Mouse (Mus musculus) heart, postnatal 0 days (tissue): ENCODE measurements around the gene Pheta1. TPM values are rescaled to one million over a fixed set of nuclear protein-coding genes. Genes with fewer than 3 reads are reported as not detected.

Source experiments
- ATAC-seq: fragments of 200-750 bp; cut with Nextera tagmentation; 2 replicates; pipeline ENCODE4 v1.8.0; 2017; ENCODE audit warnings: low read depth, moderate number of reproducible peaks, moderate library complexity; ENCODE audit not compliant: insufficient read depth
- DNase-seq: peaks from one replicate; pipeline ENCODE4 v3.0.0-alpha.2; 2016; ENCODE audit warnings: low spot score
- H3K27ac ChIP-seq: fragments of 300-500 bp; sonication (generic); 2 replicates; pipeline ENCODE4 v1.5.1; 2014; ENCODE audit warnings: low read depth, mild to moderate bottlenecking
- H3K27me3 ChIP-seq: fragments of 300-500 bp; sonication (generic); 2 replicates; pipeline ENCODE4 v1.6.1; 2014; ENCODE audit warnings: low read length, mixed read lengths; ENCODE audit not compliant: control insufficient read depth, insufficient read depth
- H3K36me3 ChIP-seq: fragments of 300-500 bp; sonication (generic); replicated peaks from 2 replicates; pipeline ENCODE4 v1.6.1; 2014; ENCODE audit warnings: low read length, mixed read lengths; ENCODE audit not compliant: control insufficient read depth, insufficient read depth
- H3K4me1 ChIP-seq: fragments of 300-500 bp; sonication (generic); 2 replicates; pipeline ENCODE4 v1.6.1; 2014; ENCODE audit warnings: antibody characterized with exemption; ENCODE audit not compliant: control insufficient read depth, insufficient read depth
- H3K4me2 ChIP-seq: fragments of 300-500 bp; sonication (generic); 2 replicates; pipeline ENCODE4 v1.6.1; 2014; ENCODE audit warnings: low read depth, mild to moderate bottlenecking, low read length, moderate library complexity
- H3K4me3 ChIP-seq: fragments of 300-500 bp; sonication (generic); 2 replicates; pipeline ENCODE4 v1.5.1; 2014; ENCODE audit warnings: low read depth, low read length
- H3K9ac ChIP-seq: fragments of 300-500 bp; sonication (generic); replicated peaks from 2 replicates; pipeline ENCODE4 v1.6.1; 2014; ENCODE audit warnings: low read depth, low read length, mixed read lengths
- H3K9me3 ChIP-seq: fragments of 300-500 bp; sonication (generic); replicated peaks from 2 replicates; pipeline ENCODE4 v1.6.1; 2016; ENCODE audit warnings: low read length; ENCODE audit not compliant: control insufficient read depth
- CTCF ChIP-seq: IDR thresholded peaks from 2 replicates; pipeline ENCODE4 v1.5.1; 2016; ENCODE audit warnings: antibody characterized with exemption, control low read depth, low read depth
- EP300 ChIP-seq: IDR thresholded peaks from 2 replicates; pipeline ENCODE4 v1.6.1; 2016; ENCODE audit warnings: antibody characterized with exemption, low read depth
- WGBS: fragments of 180-500 bp; shearing (Covaris S2); extraction: QIAGEN DNeasy Blood & Tissue Kit; methylation state at CpG from one replicate; pipeline ENCODE4 v1.1.7; 2014; 5-methylcytosine and 5-hydroxymethylcytosine counted together
- polyA plus RNA-seq: library from polyadenylated mRNA; unstranded; fragments of >200 nt; fragmentation: Nextera tagmentation; extraction: Ambion mirVana; gene quantifications from 2 replicates; pipeline ENCODE4 v1.2.1, GENCODE M21; 2015
- total RNA-seq: library from RNA; depleted of rRNA; stranded (reverse); fragments of >200 nt; gene quantifications from 2 replicates; pipeline ENCODE4 v1.2.3, GENCODE M21; 2014; ENCODE audit warnings: low replicate concordance

The Pheta1 gene
- total and polyA plus RNA-seq, 2 experiments from 2014 or later, result 16.4 to 32.2 TPM

- no peak overlapping the region for H3K9ac ChIP-seq
- no peak for TF ChIP-seq EP300
- no peak for TF ChIP-seq CTCF
- ATAC-seq (no peak), DNase-seq (no peak)
- no peak overlapping the region for H3K4me2 ChIP-seq
- H3K27me3 ChIP-seq, result no peaks in the 10 kb centered on the region
- 86% methylated on average over 12 of the region's 12 CpGs for WGBS
- H3K36me3 ChIP-seq, result peaks cover 6% of the 10 kb centered on the region
- H3K9me3 ChIP-seq, result no peaks in the 10 kb centered on the region
- peaks cover 11% of the 10 kb centered on the region for H3K4me1 ChIP-seq
- H3K4me3 ChIP-seq, result no peak overlapping the region
- no peak overlapping the region for H3K27ac ChIP-seq
Measured at GRCm38 (mm10) chr5:121858427-121858826, 9.6 kb downstream of the Pheta1 start.

GRCm38 (mm10) chr5:121861964-121862363 lies 13.2 kb downstream of the Pheta1 start:
- Histone ChIP-seq H3K9me3 (no peaks in the 10 kb centered on the region), H3K9ac (no peak overlapping the region), H3K4me3 (no peak overlapping the region), H3K36me3 (no peaks in the 10 kb centered on the region), H3K4me1 (no peaks in the 10 kb centered on the region), H3K4me2 (no peak overlapping the region), H3K27ac (no peak overlapping the region), H3K27me3 (no peaks in the 10 kb centered on the region)
- DNase-seq (no peak), ATAC-seq (no peak)
- 44% methylated on average over 5 of the region's 5 CpGs for whole genome bisulfite sequencing
- TF ChIP-seq CTCF (no peak), EP300 (no peak)

GRCm38 (mm10) chr5:121864330-121864729 lies 15.5 kb downstream of the Pheta1 start:
- Histone ChIP-seq H3K36me3 (no peaks in the 10 kb centered on the region), H3K4me2 (no peak overlapping the region), H3K9ac (no peak overlapping the region), H3K4me3 (no peak overlapping the region), H3K27ac (no peak overlapping the region), H3K27me3 (no peaks in the 10 kb centered on the region), H3K4me1 (no peaks in the 10 kb centered on the region), H3K9me3 (no peaks in the 10 kb centered on the region)
- TF ChIP-seq CTCF, result no peak
- no peak for TF ChIP-seq EP300
- no peak for ATAC-seq
- 13% methylated on average over 8 of the region's 11 CpGs for WGBS
- DNase-seq, result no peak

GRCm38 (mm10) chr5:121867963-121868362 lies 19.2 kb downstream of the Pheta1 start:
- no peak overlapping the region for H3K4me2 ChIP-seq
- no peak overlapping the region for H3K9ac ChIP-seq
- H3K36me3 ChIP-seq, result no peaks in the 10 kb centered on the region
- no peaks in the 10 kb centered on the region for H3K27me3 ChIP-seq
- no peaks in the 10 kb centered on the region for H3K4me1 ChIP-seq
- ATAC-seq (no peak), DNase-seq (no peak)
- 70% methylated on average over 5 of the region's 5 CpGs for WGBS
- H3K27ac ChIP-seq, result no peak overlapping the region
- no peak overlapping the region for H3K4me3 ChIP-seq
- TF ChIP-seq CTCF, result no peak
- TF ChIP-seq EP300, result no peak
- H3K9me3 ChIP-seq, result no peaks in the 10 kb centered on the region

- Histone ChIP-seq H3K4me3 (no peak overlapping the region), H3K27me3 (no peaks in the 10 kb centered on the region), H3K9ac (no peak overlapping the region), H3K9me3 (no peaks in the 10 kb centered on the region), H3K27ac (no peak overlapping the region; the same call in 1 of the 2 replicates), H3K4me1 (no peaks in the 10 kb centered on the region), H3K4me2 (no peak overlapping the region), H3K36me3 (no peaks in the 10 kb centered on the region)
- ATAC-seq, result no peak
- WGBS, result 64% methylated on average over 6 of the region's 6 CpGs
- TF ChIP-seq EP300, result no peak
- no peak for TF ChIP-seq CTCF
- DNase-seq, result no peak
Measured at GRCm38 (mm10) chr5:121870832-121871231, 22.0 kb downstream of the Pheta1 start.

GRCm38 (mm10) chr5:121871515-121872030 lies 22.8 kb downstream of the Pheta1 start:
- WGBS, result 82% methylated on average over 13 of the region's 13 CpGs
- no peak for ATAC-seq
- Histone ChIP-seq H3K4me3 (no peak overlapping the region), H3K9me3 (no peaks in the 10 kb centered on the region), H3K27me3 (no peaks in the 10 kb centered on the region), H3K9ac (no peak overlapping the region), H3K27ac (no peak overlapping the region), H3K4me1 (no peaks in the 10 kb centered on the region), H3K4me2 (no peak overlapping the region), H3K36me3 (no peaks in the 10 kb centered on the region)
- TF ChIP-seq EP300 (no peak), CTCF (no peak)
- DNase-seq, result no peak
